Mouse (Mus musculus): ENCODE data around the gene Prdm12.

Prdm12 gene

DNA sequence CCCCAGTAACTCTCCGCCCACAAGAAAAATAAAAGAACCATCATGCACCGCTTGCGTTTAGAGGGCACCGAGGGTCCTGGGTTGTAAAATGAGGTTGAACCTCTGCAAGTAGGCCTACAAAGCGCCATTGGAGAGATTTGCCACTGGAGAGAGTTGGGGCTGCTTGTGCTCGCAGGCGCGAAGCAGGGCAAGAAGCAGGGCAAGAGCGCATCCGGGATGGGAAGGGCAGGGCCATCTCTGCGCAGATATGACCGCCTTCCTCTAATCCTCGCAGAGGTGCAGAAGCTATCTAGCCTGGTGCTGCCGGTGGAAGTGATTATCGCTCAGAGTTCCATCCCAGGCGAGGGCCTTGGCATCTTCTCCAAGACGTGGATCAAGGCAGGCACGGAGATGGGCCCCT lies 2.1 kb downstream of the Prdm12 start:
- in situ Hi-C loops (cut with MboI): no loop called here

DNA sequence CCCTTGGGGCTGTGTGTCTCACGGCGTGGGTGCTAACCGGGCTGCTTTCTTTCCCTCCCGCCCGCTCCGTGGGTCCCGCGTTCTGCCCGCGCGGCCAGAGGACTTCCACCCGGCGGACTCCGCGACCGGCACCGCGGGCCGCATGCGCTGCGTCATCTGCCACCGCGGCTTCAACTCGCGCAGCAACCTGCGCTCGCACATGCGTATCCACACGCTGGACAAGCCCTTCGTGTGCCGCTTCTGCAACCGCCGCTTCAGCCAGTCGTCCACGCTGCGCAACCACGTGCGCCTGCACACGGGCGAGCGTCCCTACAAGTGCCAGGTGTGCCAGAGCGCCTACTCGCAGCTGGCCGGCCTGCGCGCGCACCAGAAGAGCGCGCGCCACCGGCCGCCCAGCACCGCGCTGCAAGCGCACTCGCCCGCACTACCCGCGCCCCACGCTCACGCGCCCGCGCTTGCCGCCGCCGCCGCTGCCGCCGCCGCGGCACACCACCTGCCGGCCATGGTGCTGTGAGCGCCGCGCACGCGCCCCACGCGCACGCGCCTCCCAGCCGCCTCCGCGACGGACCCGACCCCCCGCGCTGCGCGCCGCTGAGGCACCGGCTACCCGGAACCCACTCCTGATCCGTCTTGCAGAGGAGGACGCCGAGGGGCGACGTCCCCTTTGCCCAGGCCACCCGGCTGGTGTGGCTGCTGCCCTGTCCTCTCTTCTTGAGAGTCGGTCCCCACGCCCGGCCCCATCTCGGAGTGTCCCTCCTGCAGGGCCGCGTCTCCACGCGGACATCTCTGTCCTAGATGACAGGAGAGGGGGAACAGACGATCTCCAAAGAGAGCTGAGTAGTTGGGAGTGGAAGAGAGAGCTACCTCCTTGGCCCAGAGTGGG lies 14.4 kb downstream of the Prdm12 start:
- in situ Hi-C loops (cut with MboI): no loop called here

DNA sequence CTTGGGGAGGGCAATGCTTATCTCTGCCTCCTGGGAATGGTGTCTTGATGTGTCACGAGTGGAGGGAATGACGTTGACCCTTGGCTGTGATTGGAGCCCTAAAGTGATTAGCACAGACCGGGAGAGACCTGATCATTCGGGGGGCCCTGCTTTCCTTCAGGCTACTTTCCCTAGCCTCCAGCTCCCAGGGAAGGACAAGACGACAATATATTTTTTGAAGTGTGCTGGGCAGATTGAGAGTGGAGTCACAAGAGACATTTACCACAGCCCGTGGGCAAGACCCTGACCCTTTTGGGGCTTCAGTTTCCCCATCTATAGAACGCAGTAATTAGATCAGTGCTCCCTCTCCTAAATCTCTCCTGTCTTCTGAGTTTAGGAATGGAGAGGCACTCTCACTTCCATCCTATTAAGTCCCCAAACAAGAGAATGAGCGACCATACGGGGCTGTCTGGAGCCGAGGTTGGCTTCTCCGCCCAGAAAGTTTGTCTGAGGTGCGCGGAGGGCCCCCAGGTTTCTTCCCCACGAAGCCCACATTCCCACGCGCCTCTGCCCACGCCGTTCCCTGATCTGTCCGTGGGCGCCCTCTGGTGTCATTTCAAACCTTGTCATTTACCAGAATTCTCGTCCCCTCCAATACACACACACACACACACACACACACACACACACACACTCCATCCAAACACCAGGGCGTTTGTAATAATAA lies 15.2 kb downstream of the Prdm12 start:
- in situ Hi-C loops (cut with MboI): no loop called here

DNA sequence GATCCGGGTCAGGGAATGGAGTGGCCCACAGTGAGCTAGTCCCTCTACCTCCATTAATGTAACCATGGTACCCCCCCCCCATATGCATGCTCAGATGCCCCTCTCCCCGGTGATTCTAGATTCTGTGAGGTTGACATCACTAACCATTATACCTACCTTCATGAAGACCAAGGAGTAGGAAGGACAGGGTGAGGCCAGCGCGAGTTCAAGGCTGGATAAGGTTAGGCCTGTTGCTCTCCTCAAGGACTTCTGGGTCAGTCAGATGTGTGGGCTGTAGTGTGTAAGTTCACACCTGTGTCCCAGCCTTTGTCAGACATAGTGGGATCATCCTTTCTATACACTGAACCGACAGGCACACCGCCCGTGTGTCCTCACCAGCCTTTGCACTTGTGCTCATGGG lies 16.5 kb downstream of the Prdm12 start:
- in situ Hi-C loops (cut with MboI): no loop called here

DNA sequence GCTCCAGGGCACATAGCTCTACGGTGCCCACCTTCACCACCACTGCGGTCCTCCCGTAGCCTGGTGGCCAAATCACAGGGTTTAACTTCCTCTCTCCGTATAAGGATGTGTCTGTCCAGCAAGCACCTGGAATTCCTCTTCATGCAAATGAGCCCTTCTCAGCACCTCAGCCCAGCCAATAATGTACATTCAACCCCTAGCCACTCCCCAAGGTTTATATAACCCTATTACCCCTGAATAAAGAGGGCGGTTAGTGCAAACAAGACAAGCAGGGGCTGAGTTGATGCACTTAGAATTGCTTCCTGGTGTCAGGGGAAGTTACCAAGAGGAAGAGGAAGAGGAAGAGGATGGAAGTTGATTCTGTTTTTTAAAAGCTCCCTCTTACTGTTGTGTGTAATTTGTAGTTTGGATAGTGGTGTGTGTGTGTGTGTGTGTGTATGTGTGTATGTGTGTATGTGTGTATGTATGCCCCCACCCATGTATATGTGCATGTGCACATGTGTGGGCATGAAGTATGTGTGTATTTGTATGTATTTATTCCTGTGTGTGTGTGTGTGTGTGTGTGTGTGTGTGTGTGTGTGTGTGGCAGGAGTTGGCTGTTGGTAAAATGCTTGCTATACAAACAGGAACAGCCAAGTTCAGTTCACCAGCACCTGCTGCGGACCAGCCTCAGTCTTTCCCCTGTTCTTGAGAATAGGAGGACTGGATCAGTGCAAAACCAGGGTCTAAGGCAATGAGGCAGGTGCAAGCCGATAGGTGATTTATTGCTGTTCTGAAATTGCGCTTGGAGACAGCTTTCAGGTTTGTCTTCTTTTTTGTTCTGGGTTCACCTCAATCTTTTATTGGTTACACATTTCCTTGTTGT lies 23.3 kb downstream of the Prdm12 start:
- in situ Hi-C loops (cut with MboI): no loop called here

DNA sequence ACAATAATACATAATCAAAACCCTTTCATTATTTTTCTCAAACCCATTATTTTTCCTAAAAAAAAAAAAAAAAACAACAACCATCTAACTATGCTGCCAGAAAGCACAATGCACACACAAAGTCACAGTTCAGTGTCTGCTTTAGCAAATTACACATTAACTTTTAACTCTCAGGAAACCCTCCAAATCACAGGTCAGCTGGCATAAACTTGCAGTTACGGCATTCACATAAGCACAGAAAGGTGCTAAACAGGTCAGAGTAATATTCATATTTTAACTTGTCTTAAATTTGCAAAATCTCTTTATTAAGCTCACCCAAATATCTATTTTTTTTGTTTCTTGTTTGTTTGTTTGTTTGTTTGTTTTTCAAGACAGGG lies 24.0 kb downstream of the Prdm12 start:
- in situ Hi-C loops (cut with MboI): no loop called here

DNA sequence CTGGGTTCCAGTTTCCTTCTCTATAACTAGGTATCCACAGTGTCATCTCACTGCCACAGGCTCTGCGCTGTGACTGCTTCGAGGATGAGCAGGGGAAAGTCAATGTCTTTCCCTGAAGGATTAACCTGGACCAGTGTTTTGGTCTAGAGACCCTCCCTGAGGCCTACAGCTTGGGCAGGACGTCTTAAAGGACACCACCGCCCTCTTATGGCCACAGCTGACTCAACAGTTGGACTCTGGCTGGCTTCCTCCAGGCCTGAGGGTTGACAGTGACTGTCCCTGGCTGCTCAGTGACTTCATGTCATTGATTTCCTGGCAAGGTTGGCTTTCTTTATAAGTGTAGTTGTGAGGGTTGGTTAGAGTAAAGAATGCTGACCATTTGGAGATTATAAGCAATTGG lies 27.5 kb downstream of the Prdm12 start:
- in situ Hi-C loops (cut with MboI): no loop called here

DNA sequence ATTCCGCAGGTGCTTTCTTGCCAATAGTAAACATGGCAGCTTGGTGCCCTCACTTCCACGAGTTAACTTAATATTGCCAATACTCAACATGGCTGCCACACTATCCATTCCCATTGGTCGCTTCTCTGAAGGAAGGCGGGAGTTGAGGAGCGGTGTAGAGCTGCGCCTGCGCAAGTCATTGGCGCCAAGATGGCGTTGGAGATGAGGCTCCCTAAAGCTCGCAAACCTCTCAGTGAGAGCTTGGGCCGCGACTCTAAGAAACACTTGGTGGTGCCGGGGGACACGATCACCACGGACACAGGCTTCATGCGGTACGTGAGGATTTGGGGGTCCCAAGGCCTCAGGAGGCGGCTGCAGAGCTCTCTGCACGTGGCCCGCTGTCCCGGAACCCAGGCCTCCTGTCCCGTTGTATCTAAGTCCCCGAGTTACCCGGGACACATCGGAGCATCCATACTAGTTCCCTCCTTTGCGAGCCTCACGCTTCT lies 30.8 kb downstream of the Prdm12 start, which contains the start of gene Exosc2:
Gene Exosc2 (plus strand): TSS at position 165 of the 485 bp plus-strand sequence.
- in situ Hi-C loops (cut with MboI): no loop called here

DNA sequence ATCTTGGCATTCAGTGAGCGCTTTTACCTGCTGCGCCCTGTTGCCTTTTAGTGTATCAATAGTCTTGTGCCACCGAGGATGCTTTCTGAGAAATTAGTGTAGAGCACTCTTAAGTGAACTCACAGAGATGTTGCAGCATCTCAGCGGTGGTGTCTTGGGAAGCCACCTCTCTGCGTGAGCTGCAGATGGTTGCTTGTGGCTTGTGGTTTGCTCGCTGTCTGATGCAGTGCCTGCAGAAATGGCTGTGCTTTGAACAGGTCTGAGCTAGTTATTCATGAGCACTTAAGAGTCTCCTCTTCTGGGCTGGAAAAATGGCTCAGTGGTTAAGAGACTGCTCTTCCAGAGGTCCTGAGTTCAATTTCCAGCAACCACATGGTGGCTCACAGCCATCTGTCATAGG lies 38.8 kb downstream of the Prdm12 start:
- in situ Hi-C loops (cut with MboI): no loop called here

DNA sequence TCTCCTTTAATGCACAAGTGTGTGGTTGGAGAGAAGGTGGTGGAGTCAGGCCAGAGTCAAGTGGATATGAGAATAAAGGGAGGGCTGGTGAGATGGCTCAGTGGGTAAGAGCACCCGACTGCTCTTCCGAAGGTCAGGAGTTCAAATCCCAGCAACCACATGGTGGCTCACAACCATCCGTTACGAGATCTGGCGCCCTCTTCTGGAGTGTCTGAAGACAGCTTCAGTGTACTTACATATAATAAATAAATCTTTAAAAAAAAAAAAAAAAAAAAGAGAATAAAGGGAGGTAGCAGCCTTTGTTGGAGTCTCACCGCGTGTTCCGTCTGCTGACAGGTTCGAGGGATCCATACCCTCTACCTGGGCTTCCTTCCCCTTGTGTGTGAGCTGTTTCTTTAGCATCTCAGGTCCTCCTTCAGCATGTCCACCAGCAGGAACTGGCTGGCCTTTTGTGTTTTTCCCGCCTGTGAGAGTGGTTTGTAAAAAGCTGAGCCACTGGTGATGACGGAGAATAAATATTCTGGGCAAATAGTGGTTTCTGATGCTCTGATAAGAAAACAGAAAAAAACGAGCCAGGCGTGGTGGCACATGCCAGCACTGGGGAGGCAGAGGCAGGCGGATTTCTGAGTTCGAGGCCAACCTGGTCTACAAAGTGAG lies 41.3 kb downstream of the Prdm12 start:
- in situ Hi-C loops (cut with MboI): loop anchor here (10.0 kb wide), 1 partner anchor 104 kb away; no protein-coding TSS in a partner anchor

DNA sequence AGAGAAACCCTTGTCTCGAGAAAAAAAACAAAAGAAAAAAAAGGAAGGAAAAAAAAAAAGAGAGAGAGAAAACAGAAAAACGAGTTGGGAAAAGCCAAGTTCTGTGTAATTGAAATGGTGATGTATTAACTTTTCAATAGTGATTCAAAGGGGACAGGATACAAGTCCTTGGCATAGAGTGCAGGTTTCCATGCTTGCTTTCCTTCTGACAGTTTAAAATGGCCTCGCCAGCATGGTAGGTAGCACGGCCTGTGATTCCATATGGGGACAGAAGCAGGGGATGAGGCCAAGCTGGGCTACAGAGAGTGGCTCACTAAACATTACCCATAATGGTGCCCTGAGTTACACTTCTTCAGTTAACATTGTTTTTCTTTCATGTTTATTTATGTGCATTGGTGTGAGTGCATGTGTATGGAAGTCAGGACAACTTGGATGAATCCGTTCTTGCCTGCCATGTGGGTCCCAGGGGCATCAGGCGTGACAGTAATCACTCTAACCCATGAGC lies 41.9 kb downstream of the Prdm12 start:
- in situ Hi-C loops (cut with MboI): loop anchor here (10.0 kb wide), 1 partner anchor 103 kb away; no protein-coding TSS in a partner anchor

DNA sequence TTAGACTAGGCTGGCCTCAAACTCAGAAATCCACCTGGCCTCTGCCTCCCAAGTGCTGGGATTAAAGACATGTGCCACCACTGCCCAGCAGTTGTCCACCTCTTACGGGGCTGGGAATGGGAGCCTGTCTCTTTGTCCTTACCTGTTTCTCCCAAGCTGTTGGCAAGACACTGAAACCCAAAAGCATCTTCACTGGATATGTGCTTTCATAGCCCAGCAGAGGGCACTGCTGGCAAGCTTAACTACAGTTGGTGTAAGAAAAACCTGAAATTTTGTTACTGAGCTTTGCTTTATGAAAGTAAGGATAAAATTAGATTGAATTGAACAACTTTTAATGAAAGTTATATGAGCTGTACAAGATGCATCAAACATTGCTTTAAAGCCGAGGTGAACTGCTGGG lies 43.8 kb downstream of the Prdm12 start:
- in situ Hi-C loops (cut with MboI): loop anchor here (10.0 kb wide), 1 partner anchor 101 kb away; no protein-coding TSS in a partner anchor

DNA sequence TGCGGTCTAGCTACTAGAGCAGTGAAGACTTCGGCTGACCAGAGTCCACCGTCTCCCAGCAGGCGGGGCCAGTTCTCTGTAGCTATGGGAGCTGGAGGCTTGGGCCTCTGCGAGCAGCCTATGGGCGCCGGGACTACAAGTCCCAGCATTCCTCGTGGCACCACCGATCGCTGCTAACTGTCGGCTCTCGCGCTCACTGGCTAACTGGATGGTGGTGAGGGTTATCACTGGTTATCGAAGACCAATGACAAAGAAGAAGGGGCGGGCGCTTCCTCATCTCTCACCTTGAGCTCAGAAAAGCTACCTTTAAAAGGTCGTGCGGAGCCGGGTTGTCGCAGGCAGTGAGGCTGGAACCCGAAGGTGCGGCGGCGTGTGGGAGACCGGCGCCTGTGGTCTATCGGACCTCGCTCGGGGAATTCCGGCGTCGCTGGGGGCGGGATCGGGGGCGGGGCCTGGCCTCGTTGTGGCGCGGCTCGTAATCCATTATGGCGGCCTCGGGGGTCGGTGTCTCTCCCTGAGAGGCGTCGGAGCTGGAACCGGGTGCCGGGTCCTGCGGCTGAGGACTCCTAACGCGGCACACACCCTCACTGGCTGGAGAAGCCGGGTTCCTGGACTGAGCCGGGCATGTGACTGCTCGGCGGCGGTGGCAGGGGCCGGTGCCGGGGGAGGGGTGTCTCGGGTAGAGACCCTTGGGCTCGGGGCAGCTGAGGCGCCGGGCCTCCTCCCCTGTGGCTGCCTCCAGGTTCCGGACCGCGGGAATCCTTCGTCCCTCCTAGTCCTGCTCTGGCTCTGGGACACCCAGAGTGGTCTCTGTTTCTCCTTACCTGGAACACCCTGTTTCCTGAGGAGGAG lies 48.5 kb downstream of the Prdm12 start, which contains the start of gene Abl1:
Gene Abl1 (plus strand): TSS at position 303 of the 852 bp plus-strand sequence.
- in situ Hi-C loops (cut with MboI): loop anchor here (10.0 kb wide), 1 partner anchor 97 kb away; no protein-coding TSS in a partner anchor

DNA sequence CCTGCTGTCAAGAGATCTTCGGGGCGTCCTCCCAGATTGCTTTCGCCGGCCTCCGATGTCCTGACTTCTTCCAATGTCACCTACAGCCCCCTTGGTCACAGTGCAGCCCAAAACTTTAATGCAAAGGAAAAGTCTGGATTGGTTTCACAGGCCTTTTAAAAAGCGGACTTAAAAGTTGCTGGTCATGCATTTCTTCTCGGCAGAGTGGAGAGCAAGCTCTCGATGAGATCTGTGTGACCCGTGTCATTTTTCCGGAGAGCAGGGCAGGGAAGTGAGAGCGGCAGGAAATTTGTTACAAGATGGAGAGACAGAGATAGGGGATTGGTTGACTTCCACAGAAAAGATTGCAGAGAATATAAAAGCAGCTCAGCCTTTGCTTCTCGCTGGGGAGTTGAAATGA lies 49.2 kb downstream of the Prdm12 start:
- in situ Hi-C loops (cut with MboI): loop anchor here (10.0 kb wide), 1 partner anchor 96 kb away; no protein-coding TSS in a partner anchor

DNA sequence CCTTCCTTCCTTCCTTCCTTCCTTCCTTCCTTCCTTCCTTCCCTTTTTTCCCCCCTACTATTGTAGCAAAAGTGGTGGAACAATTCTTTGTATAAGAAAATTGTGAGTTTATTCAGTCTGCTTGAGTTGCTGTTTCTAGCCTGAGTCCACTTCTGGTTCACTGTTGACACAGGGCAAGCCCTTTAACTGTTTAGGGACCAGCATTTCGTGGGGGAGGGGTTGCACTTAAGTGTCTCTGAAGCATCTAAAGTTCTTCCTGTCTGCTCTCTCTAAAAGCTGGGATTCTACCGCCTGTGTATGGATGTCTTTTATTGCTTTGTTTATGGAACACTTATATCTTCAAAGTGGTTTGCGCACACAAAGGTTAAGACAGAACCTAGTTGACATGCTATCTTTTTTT lies 50.2 kb downstream of the Prdm12 start:
- in situ Hi-C loops (cut with MboI): no loop called here

DNA sequence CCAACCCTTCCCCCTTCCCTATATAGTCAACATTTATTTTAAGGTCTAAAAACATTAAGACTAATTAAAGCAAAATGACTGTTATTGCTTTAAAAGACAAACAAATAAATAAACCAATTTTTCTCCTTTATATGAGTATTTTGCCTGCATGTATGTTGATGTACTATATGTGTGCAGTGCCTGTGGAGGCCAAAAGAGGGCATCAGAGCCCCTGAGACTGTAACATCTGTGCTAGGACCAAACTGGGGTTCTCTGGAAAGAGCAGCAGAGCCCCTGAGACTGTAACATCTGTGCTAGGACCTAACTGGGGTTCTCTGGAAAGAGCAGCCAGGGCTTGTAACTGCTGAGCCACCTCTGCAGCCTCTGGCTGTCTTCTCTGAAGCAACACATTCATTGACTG lies 58.4 kb downstream of the Prdm12 start:
- in situ Hi-C loops (cut with MboI): no loop called here

DNA sequence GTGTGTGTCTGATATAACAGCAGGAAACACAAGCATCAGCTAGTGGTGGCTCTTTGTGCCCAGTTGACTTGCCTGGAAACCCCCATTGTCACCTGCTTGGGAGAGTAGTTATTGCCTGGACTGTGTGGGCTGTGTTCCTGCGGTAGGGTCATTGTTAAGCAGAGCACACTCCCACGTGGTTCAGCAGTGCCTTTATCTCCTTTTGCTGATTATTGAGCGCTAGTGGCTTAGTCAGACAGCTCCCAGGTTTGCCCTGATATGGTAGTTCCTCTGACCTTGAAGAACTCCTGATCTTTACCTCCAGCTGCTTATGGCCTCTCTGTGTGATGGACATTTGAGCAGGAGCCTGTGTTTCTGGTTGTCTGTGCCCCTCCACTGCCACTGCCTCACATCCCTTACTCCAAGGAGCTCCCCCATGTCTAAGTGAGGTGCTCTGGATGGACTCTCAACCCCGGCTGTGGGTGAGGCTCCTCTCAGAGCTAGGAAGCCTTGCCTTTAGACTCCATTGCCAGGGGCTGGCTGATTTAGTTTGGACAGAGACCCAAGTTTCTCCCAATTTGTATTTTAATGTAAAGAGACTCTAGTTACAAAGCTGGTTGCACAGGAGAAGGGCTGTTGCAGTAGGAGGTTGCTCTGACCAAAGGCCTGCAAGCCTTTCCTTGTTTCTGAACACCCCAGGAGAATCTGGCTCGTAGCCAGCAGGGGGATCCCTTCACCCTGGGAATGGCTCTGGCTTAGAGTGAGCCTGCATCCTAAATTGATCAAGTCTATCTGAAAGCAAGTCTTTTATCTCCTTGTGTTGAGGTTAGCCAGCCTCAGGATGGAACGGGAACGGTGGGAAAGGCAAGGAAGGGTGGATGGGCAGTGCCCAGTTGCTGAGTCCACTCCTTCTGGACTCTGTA lies 61.0 kb downstream of the Prdm12 start:
- in situ Hi-C loops (cut with MboI): no loop called here

DNA sequence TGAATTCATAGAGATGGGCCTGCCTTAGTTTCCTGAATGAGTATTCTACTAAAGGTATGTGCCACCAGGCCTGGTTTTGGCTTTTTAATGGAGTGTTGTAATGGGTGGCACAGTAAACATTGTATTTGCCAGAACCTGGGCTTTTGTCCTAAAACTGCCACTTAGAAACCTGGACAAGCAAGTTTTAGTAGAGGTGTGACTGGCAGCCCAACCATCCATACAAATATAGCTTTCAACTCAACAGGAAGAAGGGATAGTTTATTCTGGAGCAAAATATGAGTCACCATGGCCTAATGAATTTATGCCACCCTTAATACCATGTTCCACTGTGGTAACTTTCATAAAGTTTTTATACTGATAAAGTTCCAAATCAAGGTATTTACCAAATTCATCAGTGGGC lies 63.4 kb downstream of the Prdm12 start:
- in situ Hi-C loops (cut with MboI): no loop called here
